Mouse (Mus musculus): ENCODE results near the gene Vps52.
"Not testable (repeated sequence)": the region's sequence is repeated elsewhere in the genome, so short reads cannot be mapped to it uniquely, and the experiment has no call there.

Gene Vps52

DNA sequence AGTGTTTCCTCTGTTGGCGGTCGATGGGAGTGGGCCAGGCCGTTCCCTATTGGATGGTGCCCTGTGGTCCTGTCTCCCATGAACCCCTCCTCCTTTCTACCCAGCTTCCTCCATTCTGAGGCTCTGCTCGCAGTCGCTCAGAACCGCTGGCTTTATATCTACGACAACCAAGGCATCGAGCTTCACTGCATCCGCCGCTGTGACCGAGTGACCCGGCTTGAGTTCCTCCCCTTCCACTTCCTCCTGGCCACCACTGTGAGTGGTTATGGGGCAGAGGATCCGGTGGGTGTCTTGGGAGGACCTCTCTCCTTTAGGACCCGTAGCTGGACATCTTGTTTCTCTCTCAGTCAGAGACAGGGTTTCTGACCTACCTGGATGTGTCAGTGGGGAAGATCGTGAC lies 12.2 kb upstream of the Vps52 start:
- DNase-seq = no peak

DNA sequence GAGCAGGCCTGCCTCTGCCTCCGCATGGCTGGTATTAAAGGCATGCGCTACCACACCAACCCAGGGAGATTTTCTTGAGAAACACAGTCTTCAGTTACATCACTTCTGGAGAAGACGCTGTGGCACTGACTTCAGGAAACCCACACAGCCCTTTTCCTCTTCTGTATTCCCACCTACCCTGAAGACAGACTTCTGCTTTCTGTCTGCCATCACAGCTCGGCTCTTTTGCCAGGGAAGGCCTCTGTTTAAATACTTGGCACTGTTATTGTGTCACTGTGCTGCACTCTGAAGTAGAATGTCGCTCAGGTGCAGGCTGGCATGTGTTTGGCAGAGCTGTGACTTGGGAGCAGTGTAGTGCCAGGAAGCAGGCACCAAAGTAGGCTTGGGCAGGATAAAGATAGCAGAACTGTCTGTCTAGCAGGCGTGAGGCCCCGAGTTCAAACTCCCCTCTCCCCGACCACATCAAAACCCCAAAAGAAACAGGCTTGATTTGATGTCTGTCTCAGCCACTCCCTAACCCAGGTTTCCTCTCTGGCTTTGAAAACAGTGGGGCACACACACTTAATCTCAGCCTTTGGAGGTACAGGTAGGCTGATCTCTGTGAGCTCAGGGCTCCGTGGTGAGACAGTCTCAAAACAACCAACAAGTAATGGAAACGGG lies 8.1 kb upstream of the Vps52 start:
- DNase-seq = no peak

DNA sequence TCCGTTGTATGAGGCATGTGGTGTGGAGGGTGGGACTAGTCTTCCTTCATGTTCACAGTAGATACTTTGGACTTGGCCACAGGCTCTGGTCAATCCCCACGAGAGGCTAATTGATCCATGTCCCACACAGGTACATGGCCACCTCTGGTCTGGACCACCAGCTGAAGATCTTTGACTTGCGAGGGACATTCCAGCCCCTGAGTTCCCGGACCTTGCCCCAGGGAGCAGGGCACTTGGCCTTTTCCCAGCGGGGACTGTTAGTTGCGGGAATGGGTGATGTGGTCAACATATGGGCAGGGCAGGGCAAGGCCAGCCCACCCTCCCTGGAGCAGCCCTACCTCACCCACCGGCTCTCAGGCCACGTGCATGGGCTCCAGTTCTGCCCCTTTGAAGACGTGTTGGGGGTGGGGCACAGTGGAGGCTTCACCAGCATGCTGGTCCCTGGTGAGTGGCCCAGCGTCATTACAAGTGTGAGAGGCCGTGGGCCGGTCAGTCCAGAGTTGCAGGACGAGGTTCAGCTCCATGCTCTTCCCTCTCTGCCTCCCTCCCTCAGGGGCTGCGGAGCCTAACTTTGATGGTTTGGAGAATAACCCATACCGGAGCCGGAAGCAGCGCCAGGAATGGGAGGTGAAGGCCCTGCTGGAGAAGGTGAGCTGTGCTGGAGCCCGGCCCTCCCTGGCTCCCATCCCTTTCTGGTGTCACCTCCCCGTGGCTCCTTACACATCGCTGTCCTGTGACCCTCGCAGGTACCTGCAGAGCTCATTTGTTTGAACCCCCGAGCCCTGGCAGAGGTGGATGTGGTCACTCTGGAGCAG lies 7.3 kb upstream of the Vps52 start:
- no peak for DNase-seq

DNA sequence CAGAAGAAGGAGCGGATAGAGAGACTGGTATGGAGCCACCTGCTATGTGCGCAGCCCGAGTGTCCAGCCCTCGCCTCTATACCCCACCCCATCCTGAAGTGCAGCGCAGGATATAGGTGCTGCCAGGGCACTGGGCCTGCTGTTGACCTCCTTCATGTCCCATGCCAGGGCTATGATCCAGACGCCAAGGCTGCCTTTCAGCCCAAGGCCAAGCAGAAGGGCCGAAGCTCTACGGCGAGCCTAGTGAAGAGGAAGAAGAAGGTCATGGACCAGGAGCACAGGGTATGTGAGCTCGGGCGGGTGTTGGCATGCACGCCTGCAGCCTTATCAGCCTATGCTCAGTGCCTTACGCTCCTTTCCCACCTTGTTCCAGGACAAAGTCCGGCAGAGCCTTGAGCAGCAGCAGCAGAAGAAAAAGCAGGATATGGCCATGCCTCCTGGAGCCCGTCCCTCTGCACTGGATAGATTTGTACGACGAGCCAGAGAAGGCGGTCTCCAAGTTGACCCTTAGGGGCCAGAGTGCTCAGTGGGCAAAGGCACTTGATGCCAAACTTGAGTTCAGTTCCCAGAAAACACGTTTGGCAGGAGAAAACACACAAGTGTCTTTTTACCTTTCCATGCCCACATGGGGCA lies 6.6 kb upstream of the Vps52 start:
- DNase-seq = no peak

DNA sequence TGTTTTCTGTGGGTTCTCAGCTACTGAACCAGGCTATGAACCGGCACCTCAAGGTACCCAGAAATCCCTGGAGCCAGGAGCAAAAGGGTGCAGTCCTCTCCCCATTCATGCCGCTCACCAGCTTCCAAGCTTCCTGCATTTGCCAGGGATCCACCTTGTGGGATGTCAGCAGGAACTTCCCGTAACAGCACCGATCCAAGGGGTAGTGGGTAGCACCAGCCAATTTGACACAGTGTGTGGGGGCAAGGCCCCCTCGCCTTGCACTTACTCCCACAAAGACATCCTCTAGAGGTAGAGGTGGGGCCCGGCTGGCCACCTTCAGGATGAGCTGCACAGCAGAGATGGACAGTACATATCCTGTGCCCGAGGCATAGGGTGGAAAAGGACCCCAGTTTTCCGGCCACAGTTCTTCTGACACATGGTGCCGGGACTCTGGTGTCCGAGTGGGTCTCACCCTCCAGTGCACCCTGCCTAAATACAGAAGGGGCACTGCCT lies 5.4 kb upstream of the Vps52 start:
- no peak for DNase-seq

DNA sequence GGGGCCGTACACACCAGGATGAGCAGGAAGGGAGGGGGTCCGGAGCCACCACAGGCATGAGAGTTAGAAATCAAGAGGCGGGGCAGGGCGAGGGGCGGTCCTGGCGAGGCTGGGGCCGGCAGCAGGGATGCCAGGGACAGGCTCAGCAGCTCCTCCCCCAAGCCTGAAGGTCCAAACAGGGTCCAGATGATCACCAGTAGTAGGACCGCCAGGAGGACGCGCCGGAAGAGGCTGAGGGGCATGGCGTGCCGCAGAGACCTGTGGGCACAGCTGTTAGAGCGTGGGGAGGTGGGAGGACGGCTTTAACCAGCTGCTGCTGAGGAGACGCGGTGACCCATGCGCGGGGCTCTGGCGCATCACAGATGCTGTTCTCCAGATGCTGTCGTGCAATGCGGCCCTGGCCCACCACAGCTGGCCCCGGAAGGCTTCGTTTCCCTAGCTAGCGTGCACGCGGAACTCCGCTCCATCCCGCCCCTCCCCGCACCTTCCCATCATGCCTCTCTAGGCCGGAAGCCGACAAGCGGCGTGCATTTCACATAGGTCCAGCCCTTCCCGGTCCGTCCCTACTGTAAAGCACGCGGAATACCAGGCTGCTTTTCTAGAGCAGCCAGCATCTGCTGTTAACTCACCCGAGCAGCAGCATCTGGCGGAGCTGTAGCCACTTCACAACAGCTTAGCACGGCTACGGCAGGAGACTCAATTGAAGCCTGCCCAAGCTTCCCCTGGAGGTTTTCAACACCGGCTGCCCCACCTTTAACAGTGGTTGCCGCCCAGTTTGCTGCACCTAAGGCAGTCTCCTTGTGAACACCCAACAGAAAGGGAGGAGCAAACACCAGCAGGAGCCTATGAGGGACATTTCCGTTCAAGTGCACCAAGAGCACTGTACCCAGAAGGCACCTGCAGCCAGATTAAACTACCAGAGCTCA lies 4.3 kb upstream of the Vps52 start, which contains the start of gene B3galt4:
B3galt4 (minus strand) TSS at position 468 of the 926 bp plus-strand sequence.
- peak; percentile 93 for DNase-seq

DNA sequence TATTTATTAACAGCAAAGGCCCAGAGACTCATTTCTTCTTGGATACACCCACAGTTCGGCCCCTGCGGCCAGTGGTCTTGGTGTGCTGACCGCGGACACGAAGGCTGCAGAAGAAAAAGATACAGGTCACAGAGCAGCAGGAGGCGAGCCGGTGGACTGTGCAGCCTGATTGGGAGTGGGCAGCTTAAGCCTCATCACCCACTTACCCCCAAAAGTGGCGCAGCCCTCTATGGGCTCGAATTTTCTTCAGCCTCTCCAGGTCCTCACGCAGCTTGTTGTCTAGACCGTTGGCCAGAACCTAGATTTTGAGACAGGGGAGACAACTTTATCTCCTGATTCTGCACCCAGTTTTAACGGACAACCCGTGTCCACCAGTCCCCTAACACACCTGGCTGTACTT lies 3.6 kb upstream of the Vps52 start:
- not testable (repeated sequence) for DNase-seq

DNA sequence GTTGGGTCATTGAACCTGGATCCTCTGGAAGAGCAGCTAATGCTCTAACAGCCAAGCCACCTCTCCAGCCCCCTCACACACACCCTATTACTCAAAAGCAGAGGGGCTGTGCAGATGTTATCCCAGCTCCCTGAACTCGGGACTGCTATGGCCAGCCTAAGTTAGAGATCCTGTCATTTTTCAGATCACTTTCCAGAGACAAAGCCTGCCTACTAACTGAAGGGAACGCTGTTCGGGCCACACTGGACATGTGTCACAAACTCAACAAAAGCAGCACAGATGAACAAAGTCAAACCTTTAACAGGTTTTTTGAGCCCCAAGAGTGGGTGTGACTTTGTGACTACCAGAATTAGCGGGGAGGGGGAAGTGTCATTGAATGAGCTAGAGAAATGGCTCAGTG lies 2.7 kb upstream of the Vps52 start:
- no peak for DNase-seq

DNA sequence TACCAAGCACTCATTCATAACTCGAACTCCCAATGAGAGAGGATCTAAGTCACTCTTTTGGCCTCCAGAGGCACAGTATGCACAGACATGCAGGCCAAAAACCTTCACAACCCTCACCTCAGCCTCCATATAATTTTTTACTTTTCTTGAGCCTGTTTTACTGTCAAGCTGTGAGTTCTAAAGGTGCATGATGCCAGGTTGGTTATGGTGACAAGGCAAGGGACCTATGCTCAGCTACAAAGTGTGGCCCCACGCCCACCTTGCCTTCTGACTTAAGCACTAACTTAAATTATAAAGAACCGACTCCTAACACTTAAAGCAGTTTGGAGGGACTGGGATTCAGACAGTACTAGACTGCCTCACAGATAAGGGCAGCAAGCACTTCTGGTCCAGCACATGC lies 2.3 kb upstream of the Vps52 start:
- no peak for DNase-seq

DNA sequence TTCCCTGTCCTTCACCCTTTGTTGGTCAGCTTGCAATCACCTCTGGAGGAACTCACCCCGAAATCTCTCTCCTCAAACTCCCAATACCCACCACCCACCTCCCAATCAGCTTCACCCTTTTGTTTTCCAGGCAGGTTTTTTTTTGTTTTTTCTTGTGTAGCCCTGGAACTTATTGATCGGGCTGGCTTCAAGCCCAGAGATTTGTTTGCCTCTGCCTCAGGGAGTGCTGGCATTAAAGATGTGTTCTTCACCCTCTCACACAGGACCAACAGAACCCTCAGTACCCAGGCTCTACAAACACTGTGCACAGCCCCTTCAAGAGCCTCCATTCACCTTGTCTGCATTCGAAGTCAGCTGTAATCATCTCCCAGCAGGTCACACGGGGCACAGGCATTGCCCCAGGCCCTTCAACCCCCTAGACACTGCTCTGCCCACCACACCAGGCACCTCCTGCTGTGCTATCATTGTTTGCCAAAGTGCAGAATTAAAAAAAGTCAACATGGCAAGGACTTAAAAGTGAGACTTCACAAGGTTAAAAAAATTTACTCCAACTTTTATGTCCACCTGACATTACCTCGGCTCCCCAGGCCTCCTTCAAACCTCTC lies 1.5 kb upstream of the Vps52 start:
- DNase-seq = no peak

DNA sequence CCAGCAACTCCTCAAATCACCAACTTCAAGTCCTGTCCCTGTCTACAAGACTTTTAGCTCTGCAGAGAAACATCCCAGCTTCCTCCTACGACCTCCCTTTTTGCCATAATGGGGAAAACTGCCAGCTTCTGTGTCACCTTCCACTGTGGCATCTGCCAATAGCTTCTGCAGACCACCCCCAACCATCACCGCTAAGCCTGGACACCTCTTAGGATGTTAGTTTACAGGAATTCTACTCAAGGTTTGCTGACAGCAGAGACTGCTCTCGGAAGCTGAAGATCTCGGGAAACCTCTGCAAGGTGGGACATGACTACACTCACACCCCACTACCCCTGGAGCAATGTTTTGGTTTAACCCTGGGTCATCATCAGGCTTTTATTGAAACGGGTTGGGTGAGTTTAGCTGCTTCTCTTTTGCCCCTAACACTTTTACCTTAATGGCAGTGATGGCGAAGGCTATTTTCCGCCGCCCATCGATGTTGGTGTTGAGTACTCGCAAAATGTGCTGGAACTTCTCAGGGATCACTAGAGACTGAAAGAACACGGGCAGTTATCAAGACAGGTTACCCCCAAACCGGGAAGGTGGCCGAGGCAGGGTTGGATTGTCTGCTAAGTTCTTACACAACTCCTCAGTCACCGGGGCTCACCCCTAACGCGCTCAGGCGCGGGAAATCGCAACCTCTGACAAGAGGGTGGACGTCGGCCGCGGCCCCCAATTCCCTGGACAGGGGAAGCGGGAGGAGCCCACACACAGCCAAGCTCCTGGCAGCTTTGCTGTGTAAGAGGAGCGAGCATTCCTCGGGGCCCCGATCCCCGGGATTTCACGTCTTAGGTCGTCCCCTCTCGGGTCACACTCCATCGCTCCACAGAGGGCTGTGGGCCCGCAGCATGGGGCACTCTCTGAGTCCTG lies 712 bp upstream of the Vps52 start:
- DNase-seq = peak; percentile 43

DNA sequence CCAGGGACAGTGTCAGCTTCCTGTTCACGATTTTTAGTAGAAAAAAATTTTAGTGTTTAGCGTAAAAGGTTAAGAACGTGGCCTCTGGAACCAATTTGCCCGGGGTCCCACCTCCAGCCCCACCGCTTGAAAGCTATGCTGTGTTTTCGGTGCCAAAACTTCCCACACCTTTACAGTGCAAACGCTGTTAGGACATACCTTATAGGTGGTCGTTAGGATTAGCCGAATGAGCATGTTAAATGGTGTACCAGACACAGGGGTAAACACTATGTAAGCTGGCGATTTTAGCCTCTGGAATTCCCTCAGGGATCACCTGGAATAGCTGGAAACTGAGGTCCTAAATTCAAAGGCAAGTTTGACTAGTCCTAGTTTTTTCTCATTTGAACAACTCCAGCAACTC lies 724 bp downstream of the Vps52 start:
- DNase-seq = no peak

DNA sequence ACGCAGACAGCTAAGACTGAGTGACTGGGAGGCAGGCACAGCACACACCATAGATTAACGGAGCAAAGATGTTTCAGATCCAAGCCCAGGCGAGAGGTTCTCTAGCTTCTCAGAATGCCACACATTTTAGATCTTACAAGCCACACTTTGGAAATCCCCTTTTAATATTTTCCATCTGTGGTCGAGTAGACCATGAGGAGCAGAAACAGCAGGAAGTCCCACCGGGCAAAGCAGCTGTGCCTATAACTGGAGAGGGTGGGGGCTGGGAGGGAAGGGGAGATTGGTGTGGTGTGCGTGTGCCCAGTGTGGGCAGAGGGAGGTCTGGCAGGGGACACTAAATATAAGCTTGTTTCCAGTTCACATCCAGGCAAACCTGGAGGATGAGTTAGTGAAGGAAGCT lies 1.9 kb downstream of the Vps52 start:
- DNase-seq = no peak

DNA sequence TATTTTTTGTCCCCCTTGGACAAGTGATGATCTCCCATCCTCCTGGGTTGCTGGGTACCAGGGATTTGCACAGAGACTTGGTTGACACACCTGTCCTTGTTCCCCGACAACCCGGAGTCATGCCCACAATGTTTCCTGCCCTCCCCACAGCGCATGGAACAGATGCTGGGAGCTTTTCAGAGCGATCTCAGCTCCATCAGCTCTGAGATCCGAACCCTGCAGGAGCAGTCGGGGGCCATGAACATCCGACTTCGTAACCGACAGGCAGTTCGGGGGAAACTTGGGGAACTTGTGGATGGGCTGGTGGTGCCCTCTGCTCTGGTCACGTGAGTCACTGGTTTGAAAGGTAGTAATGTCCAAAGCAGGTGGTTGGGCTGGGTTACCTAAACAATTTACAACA lies 2.8 kb downstream of the Vps52 start:
- no peak for DNase-seq

DNA sequence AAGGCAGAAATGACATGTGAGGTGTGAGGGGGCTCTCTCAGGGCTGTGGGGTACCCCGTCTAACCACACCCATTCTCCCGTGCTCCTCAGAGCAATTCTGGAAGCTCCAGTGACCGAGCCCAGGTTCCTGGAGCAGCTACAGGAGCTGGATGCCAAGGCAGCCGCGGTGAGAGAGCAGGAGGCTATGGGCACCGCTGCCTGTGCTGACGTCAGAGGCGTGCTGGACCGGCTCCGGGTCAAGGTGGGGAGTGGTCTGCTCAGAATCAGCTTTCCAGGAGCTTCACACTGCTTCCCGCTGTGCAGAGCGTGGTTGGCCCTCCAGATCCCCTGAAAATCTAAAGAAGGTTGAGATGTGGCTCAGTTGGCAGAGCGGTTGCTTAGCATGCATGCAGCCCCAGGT lies 3.5 kb downstream of the Vps52 start:
- no peak for DNase-seq

DNA sequence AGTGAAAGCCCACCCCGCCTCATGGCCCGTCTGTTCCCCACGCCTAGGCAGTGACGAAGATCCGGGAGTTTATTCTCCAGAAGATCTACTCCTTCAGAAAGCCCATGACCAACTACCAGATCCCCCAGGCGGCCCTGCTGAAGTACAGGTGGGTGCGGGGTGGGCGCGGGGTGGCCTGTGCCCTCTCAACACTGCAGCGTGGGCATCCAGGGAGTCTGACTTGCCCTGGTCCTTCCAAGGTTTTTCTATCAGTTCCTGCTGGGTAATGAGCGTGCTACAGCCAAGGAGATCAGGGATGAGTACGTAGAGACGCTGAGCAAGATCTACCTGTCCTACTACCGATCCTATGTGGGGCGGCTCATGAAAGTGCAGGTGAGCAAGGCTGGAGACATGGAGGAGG lies 4.3 kb downstream of the Vps52 start:
- DNase-seq = no peak

DNA sequence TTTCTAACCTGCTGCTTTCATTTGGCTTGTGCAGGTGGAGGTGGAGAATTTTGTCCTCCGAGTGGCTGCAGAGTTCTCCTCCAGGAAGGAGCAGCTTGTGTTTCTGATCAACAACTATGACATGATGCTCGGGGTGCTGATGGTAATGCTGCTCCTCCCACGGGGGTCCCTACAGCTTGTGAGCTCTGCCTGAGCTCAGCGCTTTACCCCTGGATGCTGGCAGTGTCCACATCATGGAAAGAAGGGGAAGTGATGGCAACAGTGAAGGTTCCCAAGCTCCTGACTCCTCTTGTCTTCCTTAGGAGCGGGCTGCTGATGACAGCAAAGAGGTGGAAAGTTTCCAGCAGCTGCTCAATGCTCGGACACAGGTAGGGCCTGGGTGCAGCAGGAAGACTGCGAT lies 7.3 kb downstream of the Vps52 start:
- DNase-seq = no peak

DNA sequence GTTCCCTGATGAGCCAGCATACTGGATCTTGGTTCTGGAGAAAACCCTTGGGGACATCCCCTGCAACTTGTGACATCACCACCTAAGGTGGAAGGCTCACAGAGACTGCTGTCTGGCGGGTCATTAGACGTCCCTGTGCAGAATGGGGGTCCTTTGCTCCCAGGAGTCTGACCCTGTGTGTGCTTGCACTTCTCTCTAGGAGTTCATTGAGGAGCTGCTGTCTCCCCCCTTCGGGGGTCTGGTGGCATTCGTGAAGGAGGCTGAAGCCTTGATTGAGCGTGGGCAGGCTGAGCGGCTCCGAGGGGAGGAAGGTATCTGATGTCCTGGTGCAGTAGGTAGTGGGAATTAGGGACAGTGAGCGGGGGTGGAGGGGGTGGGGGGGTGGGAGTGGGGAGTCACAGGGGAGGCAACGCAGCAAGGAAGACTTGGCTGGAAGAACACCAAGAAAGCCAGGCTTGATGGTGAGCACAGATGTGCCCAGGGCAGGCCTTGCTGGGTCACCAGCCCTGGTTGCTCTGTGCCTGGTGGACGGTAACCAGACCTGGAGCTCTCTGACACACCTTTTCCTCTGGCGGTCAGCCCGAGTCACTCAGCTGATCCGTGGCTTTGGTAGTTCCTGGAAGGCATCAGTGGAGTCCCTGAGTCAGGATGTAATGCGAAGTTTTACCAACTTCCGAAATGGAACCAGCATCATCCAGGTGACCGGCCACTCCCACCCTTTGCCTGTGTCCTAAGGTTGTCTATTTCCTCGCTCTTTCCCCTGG lies 9.7 kb downstream of the Vps52 start:
- DNase-seq = no peak

DNA sequence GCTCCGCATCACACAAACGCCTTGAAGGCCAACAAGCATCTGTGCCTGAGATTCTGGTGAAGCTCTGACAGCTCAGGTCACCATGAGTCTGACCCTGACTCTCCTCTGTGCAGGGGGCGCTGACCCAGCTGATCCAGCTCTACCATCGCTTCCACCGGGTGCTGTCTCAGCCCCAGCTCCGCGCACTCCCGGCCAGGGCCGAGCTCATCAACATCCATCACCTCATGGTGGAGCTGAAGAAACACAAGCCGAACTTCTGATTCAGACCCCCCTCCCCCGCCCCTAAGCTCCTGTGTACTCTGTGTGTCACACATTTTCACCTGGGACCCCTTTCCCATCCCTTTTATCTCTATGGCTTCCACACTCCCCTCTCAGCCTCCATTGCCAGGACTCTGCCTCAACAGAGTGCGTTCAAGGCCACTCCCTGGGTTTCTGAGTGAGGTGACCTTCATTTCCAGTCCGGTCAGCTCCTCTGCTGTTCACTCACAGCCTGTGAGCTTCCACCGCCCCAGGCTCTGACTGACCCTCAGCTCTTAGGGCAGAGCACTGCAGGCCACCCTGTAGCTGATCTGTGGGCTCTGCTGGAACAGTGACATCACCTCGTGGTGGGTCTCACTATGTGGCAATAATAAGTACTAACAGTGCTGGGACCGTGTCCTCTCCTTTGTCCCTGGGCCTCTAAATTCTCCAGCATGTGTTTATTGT lies 10.4 kb downstream of the Vps52 start:
- DNase-seq = no peak

DNA sequence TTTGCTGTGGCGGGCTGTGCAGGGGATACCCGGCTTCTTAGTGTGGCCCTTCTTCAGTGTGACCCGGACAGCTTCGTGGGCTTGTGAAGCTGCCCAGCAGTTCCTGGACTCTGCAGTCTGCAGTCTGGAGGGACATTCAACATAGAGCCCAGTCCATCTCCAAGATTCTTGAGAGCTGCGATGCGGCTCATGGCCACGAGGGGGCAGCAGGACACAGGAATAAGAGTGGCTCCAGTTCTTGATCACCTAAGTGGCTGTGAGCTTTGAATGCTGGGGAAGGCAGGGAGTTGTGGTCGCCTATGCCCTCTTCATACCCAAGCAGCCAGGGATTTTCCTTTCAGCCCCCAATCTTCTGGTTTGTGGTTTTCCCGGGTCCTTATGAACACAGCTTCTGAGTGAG lies 12.9 kb downstream of the Vps52 start:
- DNase-seq = peak; percentile 80
